Mouse (Mus musculus) hindbrain, embryonic 16.5 days (tissue): ENCODE results near the gene Gm3250. TPM values are rescaled to one million over a fixed set of nuclear protein-coding genes. Genes with fewer than 3 reads are reported as not detected.

Experiments used
- polyA plus RNA-seq: library from polyadenylated mRNA; unstranded; fragments of >200 nt; fragmentation: Nextera tagmentation; extraction: Ambion mirVana; gene quantifications from 2 replicates; pipeline ENCODE4 v1.2.1, GENCODE M21; 2015

The Gm3250 gene
- polyA plus RNA-seq, 1 experiment from 2014 or later, result not detected

Other genes with a start within 250 kb of the Gm3250 start
- 84.4 and 88.3 TPM in 2 replicates for gene Pttg1ip, start 200.8 kb downstream of the Gm3250 start, polyA plus RNA-seq
- 303 and 334 TPM in 2 replicates for gene Sumo3, start 176.4 kb downstream of the Gm3250 start, polyA plus RNA-seq
- gene Gm49325, start 176.3 kb downstream of the Gm3250 start, polyA plus RNA-seq, result not detected in 2 replicates
- 85.0 and 91.0 TPM in 2 replicates for gene Ube2g2, start 160.3 kb downstream of the Gm3250 start, polyA plus RNA-seq
- 1.3 and 1.6 TPM in 2 replicates for gene Tspear, start 96.0 kb downstream of the Gm3250 start, polyA plus RNA-seq
- not detected in 2 replicates for gene Gm19402, start 91.8 kb downstream of the Gm3250 start, polyA plus RNA-seq
- not detected in 2 replicates for gene Gm9508, start 85.3 kb downstream of the Gm3250 start, polyA plus RNA-seq
- not detected in 2 replicates for gene Gm10272, start 75.9 kb downstream of the Gm3250 start, polyA plus RNA-seq
- not detected in 2 replicates for gene Gm10024, start 71.1 kb downstream of the Gm3250 start, polyA plus RNA-seq
- not detected in 2 replicates for gene Gm10142, start 66.7 kb downstream of the Gm3250 start, polyA plus RNA-seq
- not detected in 2 replicates for gene Krtap12-1, start 61.9 kb downstream of the Gm3250 start, polyA plus RNA-seq
- gene Gm10100, start 56.1 kb downstream of the Gm3250 start, polyA plus RNA-seq, result not detected in 2 replicates
- not detected in 2 replicates for gene Gm18596, start 39.9 kb downstream of the Gm3250 start, polyA plus RNA-seq
- not detected in 2 replicates for gene Gm9736, start 31.2 kb downstream of the Gm3250 start, polyA plus RNA-seq
- not detected in 2 replicates for gene Gm3233, start 22.9 kb downstream of the Gm3250 start, polyA plus RNA-seq
- not detected in 2 replicates for gene Gm3238, start 11.2 kb downstream of the Gm3250 start, polyA plus RNA-seq
- not detected in 2 replicates for gene Gm7138, start 5.6 kb downstream of the Gm3250 start, polyA plus RNA-seq
- not detected in 2 replicates for gene Gm7137, start 5.7 kb upstream of the Gm3250 start, polyA plus RNA-seq
- gene Gm9639, start 12.5 kb upstream of the Gm3250 start, polyA plus RNA-seq, result not detected in 2 replicates
- not detected in 2 replicates for gene Gm19668, start 16.6 kb upstream of the Gm3250 start, polyA plus RNA-seq
- not detected in 2 replicates for gene Gm9507, start 29.3 kb upstream of the Gm3250 start, polyA plus RNA-seq
- gene Gm2696, start 32.1 kb upstream of the Gm3250 start, polyA plus RNA-seq, result not detected in 2 replicates
- not detected in 2 replicates for gene Krtap10-4, start 44.6 kb upstream of the Gm3250 start, polyA plus RNA-seq
- not detected in 2 replicates for gene Krtap10-10, start 53.4 kb upstream of the Gm3250 start, polyA plus RNA-seq
- gene Gm36176, start 64.3 kb upstream of the Gm3250 start, polyA plus RNA-seq, result not detected in 2 replicates
- gene Gm10318, start 70.3 kb upstream of the Gm3250 start, polyA plus RNA-seq, result not detected in 2 replicates
- not detected in 2 replicates for gene Gm3285, start 79.4 kb upstream of the Gm3250 start, polyA plus RNA-seq
- gene Lrrc3, start 120.0 kb upstream of the Gm3250 start, polyA plus RNA-seq, result 23.7 and 25.7 TPM in 2 replicates
- gene Trpm2, start 188.0 kb upstream of the Gm3250 start, polyA plus RNA-seq, result 7.8 and 9.9 TPM in 2 replicates
- gene 1810043G02Rik, start 196.0 kb upstream of the Gm3250 start, polyA plus RNA-seq, result 53.9 and 56.7 TPM in 2 replicates
- 140 and 145 TPM in 2 replicates for gene Pfkl, start 227.5 kb upstream of the Gm3250 start, polyA plus RNA-seq